Mouse (Mus musculus): ENCODE results near the gene S100a5.

The S100a5 gene

DNA sequence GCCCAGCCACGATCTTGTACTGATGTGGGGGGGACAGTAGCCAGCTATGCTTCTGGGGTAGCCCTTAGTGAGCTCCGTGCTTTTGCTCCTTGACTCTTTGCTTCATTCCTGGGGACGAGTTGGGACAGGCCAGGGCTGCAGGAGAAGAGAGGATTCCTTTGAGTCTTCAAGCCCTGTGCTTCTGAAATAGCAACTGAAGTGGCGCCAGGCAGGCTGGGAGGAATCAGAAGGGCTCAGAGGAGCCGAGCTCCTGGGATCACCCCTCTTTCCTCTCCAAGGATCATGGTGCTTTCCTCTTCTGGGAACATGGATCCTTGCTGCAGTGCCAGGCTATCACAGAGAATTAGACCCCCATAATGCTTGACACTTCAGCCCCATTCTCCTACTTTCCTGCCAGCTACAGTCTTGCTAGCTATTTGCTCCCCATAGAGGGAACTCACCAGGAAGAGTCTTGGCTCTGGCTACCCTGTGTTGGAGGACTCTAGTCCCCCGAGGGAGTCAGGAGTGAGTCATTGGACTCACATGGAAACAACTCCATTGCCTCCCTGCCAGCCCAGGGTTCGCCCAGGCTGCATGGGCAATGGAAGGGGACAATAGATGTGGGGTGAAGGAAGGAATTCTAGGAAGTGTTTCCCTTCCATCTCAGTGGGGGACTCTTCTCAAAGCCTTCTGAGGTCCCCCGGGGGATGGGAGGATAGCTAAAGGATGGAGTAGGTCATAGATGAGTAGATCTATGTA lies 7.7 kb upstream of the S100a5 start:
- no peak for DNase-seq

DNA sequence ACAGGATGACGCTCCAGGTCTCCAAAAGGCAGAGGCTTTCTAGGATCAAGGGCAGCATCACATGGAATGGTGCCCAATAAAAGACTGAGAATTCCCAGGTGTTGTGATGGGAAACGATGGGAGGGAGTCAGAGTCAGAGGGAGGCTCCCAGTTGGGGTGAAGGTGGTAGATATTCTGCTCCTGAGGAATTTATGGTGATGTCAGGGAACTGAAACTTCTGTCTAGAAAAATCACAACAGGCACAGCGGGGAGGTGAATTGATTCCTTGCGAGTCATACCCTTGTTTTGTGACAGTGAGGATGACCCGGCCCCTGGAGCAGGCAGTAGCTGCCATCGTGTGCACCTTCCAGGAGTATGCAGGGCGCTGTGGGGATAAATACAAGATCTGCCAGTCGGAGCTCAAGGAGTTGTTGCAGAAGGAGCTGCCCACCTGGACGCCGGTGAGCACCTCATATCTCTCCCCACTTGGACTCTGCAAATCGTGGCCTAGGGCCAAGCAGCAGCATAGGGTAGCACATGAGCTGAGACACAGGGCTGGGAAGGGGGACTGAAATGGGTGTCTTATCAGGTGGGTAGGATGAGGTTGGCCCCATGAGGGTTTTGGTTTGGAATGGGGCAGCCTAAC lies 6.7 kb upstream of the S100a5 start, which contains the start of gene Gm42674:
Gm42674 (plus strand) TSS at position 419 of the 625 bp plus-strand sequence.
- DNase-seq: no peak

DNA sequence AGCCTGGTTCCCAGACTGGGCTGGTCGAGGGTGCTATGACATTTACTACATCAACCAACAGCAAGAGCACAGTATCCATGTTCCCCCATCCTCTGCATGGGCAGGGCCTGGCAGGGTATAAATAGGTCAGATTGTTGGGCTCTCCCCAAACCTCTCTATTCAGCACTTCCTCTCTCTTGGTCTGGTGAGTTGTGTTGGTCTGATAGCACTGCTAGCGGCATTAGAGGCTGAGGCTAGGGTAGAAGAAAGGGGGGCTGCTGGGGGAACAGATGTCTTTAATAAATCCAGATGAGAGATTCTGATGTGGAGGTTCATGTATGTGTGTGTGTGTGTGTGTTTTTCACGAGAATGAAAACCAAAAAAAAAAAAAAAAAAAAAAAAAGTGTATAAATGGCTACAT lies 4.7 kb upstream of the S100a5 start, which contains the start of gene S100a4:
S100a4 (plus strand) TSS at position 149 of the 400 bp plus-strand sequence.
- no peak for DNase-seq

DNA sequence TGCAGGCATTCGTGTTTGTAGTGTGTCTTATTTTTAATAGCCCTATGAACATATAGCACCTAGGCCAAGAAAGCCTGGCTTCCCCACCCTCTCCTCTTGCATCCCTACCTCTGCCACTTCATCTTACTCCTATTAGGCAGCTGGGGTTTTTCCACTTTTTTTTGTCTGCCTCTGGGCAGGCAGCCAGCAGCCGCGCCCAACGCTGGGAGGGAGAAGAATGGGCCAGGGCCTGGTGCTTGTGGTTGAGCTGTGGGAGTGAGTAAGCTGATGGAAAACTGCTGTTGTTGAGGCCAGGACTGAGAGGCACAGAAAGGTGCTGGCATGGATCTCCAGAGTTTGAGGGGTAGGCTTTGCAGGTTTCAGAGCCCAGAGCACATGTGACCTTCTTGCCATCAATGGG lies 3.9 kb upstream of the S100a5 start:
- DNase-seq: no peak

GRCm38 (mm10) chr3:90605049-90605448 lies 3.3 kb upstream of the S100a5 start:
- DNase-seq: no peak

GRCm38 (mm10) chr3:90605736-90606135 lies 2.6 kb upstream of the S100a5 start:
- no peak for DNase-seq

- no peak for DNase-seq
These were observed 2.1 kb upstream of the S100a5 start for GRCm38 (mm10) chr3:90606185-90606584.

GRCm38 (mm10) chr3:90607361-90607760 lies 962 bp upstream of the S100a5 start:
- DNase-seq: no peak

DNA sequence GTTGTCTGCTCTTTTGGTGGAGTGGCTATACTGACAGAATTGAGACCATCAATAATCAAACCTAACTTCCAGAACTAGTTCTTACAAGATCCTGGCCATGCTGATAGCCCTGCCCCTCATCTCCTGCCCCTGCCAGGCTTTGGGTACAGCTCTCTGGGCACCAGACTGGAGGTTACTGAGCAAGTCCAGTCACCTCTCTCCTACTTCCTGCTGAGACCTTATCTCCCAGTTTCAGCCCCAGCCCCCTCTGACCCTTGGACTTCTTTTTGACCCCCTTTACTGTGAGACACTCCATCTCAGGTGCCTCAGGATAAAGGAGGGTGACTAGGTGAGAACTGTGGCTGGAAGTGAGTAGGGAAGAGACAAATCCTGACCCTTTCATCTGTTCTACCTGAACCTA lies 779 bp downstream of the S100a5 start:
- no peak for DNase-seq

GRCm38 (mm10) chr3:90611494-90611893 lies 3.2 kb downstream of the S100a5 start:
- DNase-seq: no peak

DNA sequence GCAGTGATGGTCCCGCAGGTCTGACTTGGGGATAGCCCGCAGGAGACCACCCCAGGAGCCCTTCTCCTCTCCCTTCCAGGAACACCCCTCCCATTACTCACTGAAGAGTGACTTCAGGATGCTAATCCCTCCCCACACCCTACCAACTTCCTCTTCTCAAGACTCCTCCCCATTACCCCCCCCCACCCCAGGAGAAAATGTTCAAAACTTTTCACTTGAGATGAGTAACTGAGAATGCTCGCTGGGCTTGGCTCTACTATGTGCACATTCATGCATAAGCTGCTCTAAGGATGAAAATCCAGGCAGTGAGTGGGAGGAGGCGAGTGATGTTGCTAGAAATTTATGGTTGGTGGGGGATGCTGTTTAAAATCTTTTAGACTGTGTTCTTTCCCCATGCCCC lies 3.7 kb downstream of the S100a5 start:
- DNase-seq: no peak

DNA sequence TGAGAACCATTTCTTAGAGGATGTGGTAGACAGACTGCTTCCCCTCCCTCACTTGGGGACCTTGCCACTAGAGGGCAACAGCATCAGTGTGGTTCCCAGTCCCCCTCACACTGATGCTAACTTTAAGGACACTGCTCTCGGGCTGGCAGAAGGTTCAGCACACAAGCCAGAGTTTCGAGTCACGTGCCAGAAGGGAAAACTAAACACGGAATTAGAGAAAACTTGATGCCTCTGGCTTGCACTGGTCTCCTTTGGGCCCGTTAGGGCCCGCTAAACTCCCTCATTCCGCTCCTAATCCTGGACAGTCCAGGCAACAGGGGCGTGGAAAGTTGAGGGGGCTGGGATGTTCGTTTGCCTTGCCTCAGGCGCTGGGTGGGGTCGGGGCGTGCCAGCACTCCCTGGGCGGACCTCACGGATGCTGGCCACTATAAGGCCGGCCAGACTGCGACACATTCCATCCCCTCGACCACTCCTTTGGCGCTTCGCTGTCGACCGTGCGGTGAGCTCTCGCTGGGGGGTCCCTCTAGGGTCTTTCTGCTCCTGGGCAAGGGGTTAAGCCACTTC lies 4.5 kb downstream of the S100a5 start, which contains the start of gene S100a6:
S100a6 (plus strand) TSS at position 155 of the 564 bp plus-strand sequence.
- peak; percentile 6 for DNase-seq

DNA sequence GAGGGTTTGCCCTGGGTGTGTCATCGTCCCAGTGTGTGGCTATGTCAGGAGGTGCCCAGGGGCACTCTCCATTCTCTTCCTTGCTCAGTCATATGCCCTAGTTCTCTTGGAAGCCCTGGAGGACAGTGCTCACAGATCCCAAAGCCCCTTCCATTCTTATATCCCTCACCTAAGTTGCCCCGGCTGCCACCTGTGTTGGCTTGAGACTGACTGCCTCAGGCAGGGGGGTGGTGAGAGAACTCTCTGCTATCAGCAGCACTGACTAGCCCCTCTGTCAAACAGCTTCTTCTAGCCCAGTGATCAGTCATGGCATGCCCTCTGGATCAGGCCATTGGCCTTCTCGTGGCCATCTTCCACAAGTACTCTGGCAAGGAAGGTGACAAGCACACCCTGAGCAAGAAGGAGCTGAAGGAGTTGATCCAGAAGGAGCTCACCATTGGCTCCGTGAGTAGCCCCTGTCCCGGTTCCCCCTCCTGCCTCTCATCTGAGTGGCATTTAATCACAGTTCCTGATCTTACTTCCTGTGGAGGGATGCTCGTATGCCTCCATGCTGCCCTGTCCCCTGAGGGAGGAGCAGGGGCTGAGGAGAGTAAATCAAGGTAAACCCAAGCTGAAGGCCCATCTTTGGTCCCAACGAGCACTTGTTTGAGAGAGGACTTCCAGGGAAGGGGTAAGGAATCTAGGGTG lies 5.3 kb downstream of the S100a5 start:
- DNase-seq: no peak

DNA sequence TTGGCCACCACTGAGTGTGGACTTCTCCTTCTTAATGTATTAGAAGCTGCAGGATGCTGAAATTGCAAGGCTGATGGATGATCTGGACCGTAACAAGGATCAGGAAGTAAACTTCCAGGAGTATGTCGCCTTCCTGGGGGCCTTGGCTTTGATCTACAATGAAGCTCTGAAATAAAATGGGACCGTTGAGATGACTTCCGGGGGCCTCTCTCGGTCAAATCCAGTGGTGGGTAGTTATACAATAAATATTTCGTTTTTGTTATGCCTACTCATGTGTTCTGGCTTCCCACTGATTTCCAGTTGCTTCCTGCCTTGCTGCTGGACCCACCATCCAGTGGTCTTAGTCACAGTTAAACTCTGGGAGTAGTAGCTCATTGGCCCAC lies 5.8 kb downstream of the S100a5 start:
- DNase-seq: no peak

DNA sequence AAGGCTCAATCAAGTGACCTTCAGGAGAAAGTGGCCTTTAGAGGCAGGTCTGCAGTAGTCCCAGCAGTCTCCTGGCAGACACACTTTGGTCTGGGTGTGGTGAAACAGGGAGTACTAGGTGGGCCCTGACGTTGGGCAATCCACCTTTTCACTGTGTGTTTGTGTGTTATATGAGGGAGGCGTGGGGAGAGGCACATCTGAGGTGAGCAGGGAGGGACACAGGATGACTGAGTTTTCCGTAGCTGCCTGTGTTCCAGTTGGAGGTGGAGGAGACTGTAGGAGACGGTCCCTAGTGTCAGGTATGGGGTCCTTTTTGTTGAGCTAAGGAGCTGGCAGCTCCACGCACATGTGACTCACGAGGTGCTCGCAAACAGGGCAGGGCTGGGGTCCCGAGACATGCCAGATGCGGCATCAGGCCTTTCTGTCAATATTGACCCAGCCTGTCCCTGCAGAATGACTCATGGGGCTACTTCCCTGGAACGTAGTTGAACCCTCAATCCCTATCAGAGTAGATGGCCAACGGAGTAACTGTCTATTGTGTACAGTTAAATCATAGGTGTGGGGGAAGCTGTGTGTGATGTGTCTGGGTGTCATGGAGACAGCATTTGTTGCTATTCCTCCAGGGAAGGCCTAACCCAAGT lies 6.4 kb downstream of the S100a5 start:
- no peak for DNase-seq

DNA sequence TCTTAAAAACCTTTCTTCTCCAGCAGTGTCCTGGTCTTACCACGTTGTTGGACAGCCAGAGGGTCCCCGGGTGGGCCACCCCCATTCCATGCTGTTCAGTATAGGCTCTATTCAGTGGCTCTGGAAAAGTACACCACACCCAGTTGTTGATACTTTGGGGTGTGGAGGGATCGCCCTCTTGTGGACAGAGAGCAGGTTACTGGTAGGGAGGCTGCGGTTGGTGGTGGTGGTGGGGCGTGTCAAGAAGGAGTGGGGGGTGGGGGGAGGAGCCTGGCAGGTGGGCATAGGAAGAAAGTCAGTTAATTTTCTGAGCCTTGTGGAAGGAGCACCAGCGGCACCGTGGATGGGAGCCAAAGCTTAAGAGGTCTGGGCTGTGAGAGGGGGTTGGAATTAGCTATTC lies 7.1 kb downstream of the S100a5 start:
- peak; percentile 28 for DNase-seq

- no peak for DNase-seq
These were observed 7.6 kb downstream of the S100a5 start for GRCm38 (mm10) chr3:90615911-90616310.

- DNase-seq: no peak
These were observed 9.3 kb downstream of the S100a5 start for GRCm38 (mm10) chr3:90617586-90617985.

DNA sequence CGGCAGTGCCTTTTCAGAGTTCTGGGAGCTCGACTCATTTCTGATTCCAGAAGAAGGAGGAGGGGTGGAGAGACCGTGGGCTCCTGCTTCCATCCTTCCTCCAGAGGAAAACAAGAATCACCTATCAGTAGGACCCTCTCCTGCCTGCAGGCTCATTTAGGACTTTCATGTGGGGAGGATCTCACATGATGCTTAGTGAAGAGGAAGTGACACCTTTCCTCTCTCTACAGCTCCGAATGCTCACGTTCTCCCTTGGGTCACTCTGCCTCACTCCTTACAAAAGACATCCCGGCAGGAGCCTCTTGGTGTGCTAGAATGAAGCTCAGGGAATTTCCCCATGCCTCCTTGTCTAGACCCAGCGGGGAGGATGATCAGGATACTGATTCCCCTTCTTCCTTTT lies 13.2 kb downstream of the S100a5 start:
- no peak for DNase-seq

DNA sequence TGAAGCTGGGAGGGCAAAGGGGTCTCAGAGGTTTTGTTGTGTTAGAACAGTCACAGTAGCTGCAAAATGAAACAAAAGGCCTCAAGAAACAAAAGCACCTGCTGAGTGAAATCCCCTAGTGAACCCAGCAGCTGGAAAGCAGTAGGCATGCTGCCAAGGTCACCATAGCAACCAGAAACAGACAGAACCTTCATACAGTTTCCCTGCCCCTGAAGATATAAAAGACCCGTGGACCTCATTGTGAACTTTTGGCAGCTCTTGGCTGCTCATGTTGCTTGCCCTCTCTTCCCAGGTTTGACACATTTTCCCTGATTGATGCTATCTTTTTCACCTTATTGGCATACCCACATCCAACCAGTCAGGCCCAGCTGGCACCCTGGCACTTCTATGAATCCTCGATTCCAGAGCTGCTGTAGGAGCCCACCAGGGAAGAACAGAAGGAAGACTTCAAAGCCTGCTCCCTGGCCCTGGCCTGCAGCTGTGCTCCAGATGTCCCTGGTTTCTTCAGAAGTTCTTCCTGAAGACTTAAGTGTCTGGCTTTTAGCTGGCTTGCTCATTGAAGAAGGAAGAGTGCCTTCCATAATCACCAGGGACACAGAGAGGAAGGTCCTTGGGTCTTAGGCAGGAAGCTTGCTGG lies 15.2 kb downstream of the S100a5 start:
- no peak for DNase-seq

GRCm38 (mm10) chr3:90625496-90625895 lies 17.2 kb downstream of the S100a5 start:
- no peak for DNase-seq

DNA sequence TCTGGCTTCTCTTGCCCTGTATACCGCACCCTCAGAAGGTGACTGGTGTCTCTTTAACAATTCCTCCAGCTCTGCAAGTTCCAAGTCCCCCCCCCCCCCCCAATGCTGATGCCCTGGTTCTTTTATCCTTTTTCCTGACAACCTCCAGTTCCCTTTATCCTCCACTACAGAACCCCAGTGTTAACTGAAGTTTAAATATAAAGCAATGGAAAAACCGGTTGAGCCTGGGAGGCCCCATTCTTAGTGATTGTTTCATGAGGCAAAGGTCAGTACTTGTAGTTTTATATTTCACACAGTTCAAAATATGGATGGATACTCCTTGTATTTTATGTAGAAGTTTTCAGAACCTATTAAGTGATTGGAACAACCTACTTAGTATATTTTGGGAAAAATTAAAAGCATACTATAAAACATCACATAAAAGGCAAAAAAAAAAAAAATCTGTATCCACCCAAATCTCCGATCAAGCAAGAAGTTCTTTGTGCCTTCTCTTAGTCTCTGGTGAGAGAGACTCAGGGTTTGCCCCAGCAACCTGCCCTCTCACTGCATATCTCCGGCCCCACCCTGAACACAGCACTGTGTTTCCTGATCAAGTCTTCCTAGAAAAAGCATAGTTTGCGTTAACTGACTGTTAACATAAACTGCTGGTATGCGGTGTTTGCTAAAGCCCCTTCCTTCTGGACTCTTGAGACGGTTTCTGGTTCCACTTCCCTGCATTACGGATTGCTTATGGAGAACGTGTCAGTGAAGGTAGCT lies 18.1 kb downstream of the S100a5 start:
- DNase-seq: no peak
